Mouse (Mus musculus) CD4-positive, CD25-positive, alpha-beta regulatory T cell, adult 2 months (primary cell): ENCODE results near the gene Syngr2.
"Not testable (repeated sequence)": the region's sequence is repeated elsewhere in the genome, so short reads cannot be mapped to it uniquely, and the experiment has no call there.

Source experiments
- DNase-seq: peaks from one replicate; pipeline ENCODE4 v3.0.0-alpha.2; 2012; ENCODE audit warnings: low read depth, low spot score

Syngr2 gene

DNA sequence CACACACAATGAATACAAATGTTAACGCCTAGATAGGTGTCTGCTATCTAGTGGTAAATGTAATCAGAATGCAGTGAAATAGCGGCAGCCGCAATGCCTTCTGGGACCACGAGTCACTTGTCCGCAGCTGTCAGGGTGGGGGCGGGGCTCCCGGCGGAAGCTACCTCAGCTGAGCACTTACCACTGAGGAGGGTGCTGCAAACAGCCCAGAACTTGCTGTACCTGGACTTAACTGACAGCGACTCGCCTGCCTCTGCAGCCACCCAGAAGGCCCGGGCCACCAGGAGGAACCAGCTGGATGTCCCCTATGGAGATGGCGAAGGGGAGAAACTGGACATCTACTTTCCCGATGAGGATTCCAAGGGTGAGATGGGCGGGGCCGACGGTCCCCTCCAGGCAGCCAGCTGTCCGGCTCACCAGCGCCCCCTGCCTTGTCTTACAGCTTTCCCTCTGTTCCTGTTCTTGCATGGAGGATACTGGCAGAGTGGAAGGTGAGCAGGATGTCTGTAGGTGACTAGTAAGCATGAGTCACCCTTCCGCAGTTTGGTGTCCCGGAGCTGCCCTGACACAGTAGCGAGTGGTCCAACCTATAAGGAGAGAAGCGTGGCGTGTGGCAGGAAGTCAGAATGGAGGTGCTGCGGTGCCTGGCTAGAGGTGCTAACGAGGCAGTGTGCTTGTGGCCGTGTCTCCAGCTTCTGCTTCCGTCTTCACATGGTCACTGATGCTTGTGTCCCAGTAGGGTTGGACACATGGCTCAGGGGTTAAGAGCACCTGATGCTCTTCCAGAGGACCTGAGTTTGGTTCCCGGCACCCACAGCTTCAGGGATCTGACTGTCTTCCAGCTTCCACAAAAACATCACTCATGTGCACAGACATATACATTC, 22.9 kb downstream of the Syngr2 start:
- peak; percentile 98 for DNase-seq

DNA sequence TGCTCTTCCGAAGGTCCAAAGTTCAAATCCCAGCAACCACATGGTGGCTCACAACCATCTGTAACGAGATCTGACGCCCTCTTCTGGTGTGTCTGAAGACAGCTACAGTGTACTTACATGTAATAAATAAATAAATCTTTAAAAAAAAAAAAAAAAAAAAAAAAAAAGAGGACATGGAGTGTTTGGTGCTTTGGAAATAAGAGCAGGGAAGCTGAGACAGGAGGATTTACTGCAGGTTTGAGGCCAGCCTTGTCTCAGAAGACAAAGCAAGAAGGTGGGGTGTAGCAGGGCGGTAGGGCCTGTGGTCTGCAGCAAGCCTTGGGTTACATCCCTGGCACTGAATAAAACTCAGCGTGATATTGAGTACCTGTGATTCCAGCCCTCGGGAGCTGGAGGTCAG, 24.0 kb downstream of the Syngr2 start:
- DNase-seq, result not testable (repeated sequence)

DNA sequence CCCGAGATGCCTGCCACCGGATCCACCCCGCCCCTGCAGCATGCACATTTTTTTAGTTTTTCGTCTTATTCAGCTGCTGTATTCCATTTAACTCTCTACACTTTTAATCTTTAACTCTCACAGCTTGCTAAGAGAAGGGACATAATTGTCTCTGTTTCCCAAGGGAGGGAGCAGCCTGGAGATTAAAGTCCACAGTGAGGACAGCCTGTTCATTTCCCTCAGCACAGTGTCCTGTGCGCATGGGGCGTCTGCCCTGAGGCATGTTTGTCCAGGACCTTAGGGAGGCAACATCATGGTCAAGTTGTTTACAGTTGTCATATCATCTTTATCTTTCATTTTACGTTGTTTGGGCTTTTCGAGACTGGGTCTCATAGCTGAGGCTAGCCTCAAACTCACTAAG, 24.6 kb downstream of the Syngr2 start:
- DNase-seq, result no peak

DNA sequence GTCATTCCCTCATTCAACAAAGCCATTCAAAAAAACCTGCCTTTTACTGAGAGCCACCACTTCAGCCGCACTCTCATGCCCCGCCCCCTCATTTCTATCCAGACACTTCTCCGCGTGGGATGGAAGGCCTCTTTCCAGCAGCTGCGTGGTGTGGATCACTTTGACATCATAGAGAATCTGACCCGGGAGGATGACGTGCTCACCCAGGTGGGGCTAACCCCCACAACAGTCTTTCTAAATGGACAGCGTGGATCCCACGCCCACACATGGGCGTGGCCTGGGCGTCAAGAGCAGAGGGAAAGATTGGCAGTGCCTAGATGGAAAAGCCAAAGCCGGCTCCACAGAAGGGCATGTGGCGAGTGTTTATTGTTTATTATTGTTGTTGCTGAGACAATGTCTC, 26.8 kb downstream of the Syngr2 start:
- DNase-seq, result no peak

- no peak for DNase-seq
Measured at GRCm38 (mm10) chr11:117838572-117838971, 29.1 kb downstream of the Syngr2 start.

GRCm38 (mm10) chr11:117839021-117839420, 29.6 kb downstream of the Syngr2 start:
- DNase-seq, result no peak

- DNase-seq, result no peak
Measured at GRCm38 (mm10) chr11:117840910-117841309, 31.4 kb downstream of the Syngr2 start.

- no peak for DNase-seq
Measured at GRCm38 (mm10) chr11:117843434-117843833, 34.0 kb downstream of the Syngr2 start.

DNA sequence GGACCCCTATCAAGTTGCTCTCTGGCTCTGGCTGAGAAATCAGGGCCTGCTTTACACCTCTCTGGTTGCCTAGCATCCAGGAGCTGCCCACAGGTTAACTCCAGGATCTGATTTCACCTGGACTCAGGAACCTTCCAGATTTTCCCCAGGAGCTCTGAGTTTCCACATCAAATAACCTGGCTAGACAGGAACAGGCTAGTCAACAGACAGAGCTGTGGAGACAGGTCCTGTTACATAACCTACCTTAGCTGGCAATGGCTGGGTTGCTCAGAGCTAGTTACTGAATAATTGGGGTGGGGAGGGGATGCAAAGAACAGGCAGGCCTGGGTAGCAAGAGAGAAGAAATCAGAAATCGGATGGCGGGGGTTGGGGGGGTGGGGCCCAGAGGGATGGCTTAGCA, 35.5 kb downstream of the Syngr2 start:
- DNase-seq, result no peak

DNA sequence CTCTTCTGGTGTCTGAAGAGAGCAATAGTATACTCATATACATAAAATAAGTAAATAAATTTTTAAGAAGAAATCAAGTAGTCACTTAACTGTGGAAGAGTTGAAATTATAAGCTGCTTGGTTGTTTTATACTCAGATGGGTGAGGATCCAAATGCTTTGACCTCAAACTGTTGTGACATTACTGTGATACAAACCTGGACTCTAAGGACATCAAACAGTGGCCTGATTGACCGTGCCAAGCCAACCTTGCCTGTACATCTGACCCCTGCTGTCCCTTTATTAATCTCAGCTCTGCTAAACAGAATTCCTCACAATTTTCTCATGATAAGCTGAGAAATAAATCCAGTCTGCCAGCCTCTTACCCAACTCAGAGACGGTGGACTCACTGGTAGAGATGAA, 36.2 kb downstream of the Syngr2 start:
- no peak for DNase-seq

GRCm38 (mm10) chr11:117846640-117847039, 37.2 kb downstream of the Syngr2 start:
- peak; percentile 53 for DNase-seq

- DNase-seq, result no peak
Measured at GRCm38 (mm10) chr11:117847593-117848215, 38.2 kb downstream of the Syngr2 start.

GRCm38 (mm10) chr11:117848271-117848984, 39.0 kb downstream of the Syngr2 start:
- DNase-seq, result peak; percentile 79

GRCm38 (mm10) chr11:117848985-117849671, 39.7 kb downstream of the Syngr2 start, which contains the start of gene Birc5:
Gene Birc5, plus strand, starts transcription at chr11:117849251.
- DNase-seq, result peak; percentile 99

DNA sequence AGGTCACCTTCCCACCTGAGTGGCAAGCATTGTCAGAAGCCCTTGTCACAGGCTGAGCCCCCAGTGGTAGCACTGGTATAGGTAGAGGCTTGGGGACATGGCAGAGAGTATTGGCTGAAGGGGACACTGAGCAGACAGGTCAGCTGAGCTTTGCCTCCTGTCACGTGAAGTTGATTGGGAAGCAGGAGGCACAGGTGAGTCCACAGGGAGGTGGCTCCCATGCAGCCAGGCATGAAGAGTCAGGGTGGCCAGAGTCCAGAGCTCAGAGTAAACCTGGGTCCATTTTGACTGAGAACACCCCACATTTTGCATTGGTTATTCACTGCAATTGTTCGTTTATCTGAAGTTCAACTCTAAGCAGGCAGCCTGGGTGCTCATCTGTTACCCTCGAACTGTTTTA, 43.4 kb downstream of the Syngr2 start:
- DNase-seq, result no peak

DNA sequence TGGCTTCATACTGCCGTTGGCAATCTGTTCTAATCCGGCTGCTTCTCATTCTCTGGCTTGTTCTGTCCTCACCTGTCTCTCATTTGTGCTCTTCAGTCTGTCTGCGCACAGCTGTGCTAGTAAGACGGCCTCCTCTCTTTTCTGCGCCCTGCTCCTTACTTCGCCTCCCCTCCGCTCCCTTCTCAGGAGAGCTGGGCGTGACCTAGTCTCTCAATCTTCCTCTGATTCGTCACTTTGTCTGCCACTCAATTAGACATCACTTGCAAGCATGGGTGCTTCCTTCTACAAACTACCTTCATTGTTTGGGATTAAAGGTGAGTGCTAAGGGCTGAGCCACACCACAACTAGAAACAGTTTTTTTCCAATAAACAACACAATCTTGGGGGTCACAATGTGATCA, 44.8 kb downstream of the Syngr2 start:
- no peak for DNase-seq

DNA sequence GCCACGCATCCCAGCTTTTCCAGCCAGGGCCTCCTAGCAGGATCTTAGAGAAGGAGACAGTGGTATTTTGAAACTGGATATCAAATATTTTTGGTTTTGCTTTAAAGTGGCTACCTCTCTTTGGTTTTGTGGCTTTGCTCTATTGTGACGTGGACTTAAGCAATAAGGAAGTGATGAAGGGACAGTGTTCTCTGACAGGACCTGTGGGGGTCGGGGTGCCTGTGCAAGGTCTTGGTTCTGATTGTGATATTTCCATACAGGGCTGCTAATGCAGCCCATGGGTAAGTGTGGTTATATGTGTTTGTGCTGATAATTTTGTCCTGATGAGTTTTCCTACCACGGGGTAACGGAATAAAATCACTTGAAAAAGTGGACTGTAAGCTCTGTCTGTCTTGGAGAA, 45.9 kb downstream of the Syngr2 start:
- no peak for DNase-seq

DNA sequence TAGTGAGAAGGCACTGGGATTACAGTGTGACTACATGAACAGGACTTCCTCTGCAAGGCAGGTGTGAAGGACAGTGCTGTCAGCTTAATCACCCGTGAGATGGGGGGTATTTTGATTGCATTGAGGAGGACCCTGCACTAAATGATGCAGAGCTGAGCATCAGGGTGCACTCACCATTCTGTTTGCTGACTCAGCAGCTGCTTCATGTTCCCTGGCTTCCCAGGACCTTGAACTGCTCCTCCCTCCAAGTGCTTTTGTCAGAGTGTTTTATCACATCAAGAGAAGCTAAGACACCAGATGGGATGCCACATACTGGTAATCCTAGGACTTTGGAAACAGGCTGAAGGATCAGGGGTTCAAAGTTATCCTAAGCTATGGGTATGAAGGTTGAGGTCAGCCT, 46.5 kb downstream of the Syngr2 start:
- DNase-seq, result no peak

GRCm38 (mm10) chr11:117857462-117857861, 48.0 kb downstream of the Syngr2 start:
- no peak for DNase-seq

- no peak for DNase-seq
Measured at GRCm38 (mm10) chr11:117858392-117858791, 48.9 kb downstream of the Syngr2 start.

GRCm38 (mm10) chr11:117860601-117861000, 51.1 kb downstream of the Syngr2 start, which contains the start of gene Tmem235:
Gene Tmem235, plus strand, starts transcription at chr11:117860752.
- DNase-seq, result peak; percentile 51
